Mouse (Mus musculus): Measurements from ENCODE around the gene Arid1b. TPM values are rescaled to one million over a fixed set of nuclear protein-coding genes. Genes with fewer than 3 reads are reported as not detected.

The Arid1b gene
- polyA plus RNA-seq, 1 experiment from 2014 or later, result 46.4 TPM

DNA sequence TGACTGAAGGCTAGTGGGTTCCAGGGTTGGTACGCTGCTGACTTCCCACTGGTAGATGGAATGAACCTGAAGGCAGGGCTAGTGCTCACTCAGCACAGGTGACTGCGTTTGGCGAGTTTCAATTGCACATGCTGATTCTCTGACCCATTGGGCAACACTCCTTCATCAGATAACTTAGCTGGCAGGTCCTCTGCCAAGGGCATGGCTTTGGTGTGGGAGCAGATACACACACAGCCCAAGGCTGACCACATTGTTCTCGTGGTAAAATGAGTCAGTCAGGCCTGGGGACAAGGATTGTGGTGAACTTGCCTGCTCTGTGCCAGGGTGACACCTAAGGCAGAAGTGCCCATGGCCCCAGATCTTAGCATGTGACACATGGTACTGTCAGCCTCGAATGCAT is 100.5 kb downstream of the Arid1b start:
- ChIA-PET CTCF (no interaction called here), POLR2A (no interaction called here)
- in situ Hi-C loops (cut with MboI; ENCODE audit: low pct_unique_long_range_greater_than_20kb), result no loop called here
- no peak for TF ChIP-seq CTCF (IDR thresholded peaks at IDR 0.05)
- peak; percentile 28 for DNase-seq (ENCODE audit: low read depth, low spot score)
- no peaks in the 10 kb centered on the region for H3K27me3 ChIP-seq
- peak; percentile 67 for ATAC-seq

GRCm38 (mm10) chr17:5095741-5096140 is 101.6 kb downstream of the Arid1b start:
- CTCF ChIA-PET, result no interaction called here
- in situ Hi-C loops (cut with MboI; ENCODE audit: low pct_unique_long_range_greater_than_20kb), result no loop called here
- ATAC-seq (no peak), DNase-seq (ENCODE audit: low read depth, low spot score) (no peak)
- H3K27me3 ChIP-seq, result no peaks in the 10 kb centered on the region
- POLR2A ChIA-PET, result no interaction called here
- TF ChIP-seq CTCF (IDR thresholded peaks at IDR 0.05), result no peak

- ChIA-PET POLR2A (no interaction called here), CTCF (no interaction called here)
- DNase-seq (ENCODE audit: low read depth, low spot score), result no peak
- TF ChIP-seq CTCF (IDR thresholded peaks at IDR 0.05), result no peak
- H3K27me3 ChIP-seq, result no peaks in the 10 kb centered on the region
- in situ Hi-C loops (cut with MboI; ENCODE audit: low pct_unique_long_range_greater_than_20kb), result no loop called here
- ATAC-seq, result no peak
Measured at GRCm38 (mm10) chr17:5097046-5097445, 102.9 kb downstream of the Arid1b start.

- no peak for DNase-seq (ENCODE audit: low read depth, low spot score)
- CTCF ChIA-PET, result no interaction called here
- no peak for TF ChIP-seq CTCF (IDR thresholded peaks at IDR 0.05)
- no peaks in the 10 kb centered on the region for H3K27me3 ChIP-seq
- in situ Hi-C loops (cut with MboI; ENCODE audit: low pct_unique_long_range_greater_than_20kb), result no loop called here
- ATAC-seq, result no peak
- POLR2A ChIA-PET, result no interaction called here
Measured at GRCm38 (mm10) chr17:5097545-5098475, 103.7 kb downstream of the Arid1b start.

DNA sequence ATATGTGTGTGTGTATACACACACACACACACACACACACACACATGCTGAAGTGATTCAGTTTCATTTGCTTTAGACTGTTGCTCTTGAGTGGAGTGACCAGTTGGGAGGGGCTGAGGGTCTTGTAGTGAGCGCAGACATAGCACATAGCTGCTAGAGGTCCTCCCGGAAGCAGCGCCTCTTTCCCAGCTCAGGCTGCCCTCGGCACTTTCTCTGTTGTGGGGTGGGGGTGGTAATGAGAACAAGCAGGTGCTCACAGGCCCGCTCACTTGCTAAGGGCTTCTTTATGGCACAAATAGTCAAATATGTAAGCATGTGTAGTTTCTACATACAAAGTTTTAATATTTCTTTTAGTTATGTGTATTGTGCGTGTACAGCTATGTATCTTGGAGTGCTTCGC is 104.6 kb downstream of the Arid1b start:
- POLR2A ChIA-PET, result no interaction called here
- no peak for TF ChIP-seq CTCF (IDR thresholded peaks at IDR 0.05)
- in situ Hi-C loops (cut with MboI; ENCODE audit: low pct_unique_long_range_greater_than_20kb), result no loop called here
- no peaks in the 10 kb centered on the region for H3K27me3 ChIP-seq
- no peak for DNase-seq (ENCODE audit: low read depth, low spot score)
- CTCF ChIA-PET, result interaction anchor here (1.0 kb wide), 1 partner anchor 11 kb away, joined by 3 read pairs; no protein-coding TSS in a partner anchor
- no peak for ATAC-seq

GRCm38 (mm10) chr17:5099238-5099637 is 105.1 kb downstream of the Arid1b start:
- no peak for TF ChIP-seq CTCF (IDR thresholded peaks at IDR 0.05)
- in situ Hi-C loops (cut with MboI; ENCODE audit: low pct_unique_long_range_greater_than_20kb), result no loop called here
- ChIA-PET POLR2A (no interaction called here), CTCF (interaction anchor here (1.0 kb wide), 1 partner anchor 12 kb away, joined by 3 read pairs; no protein-coding TSS in a partner anchor)
- DNase-seq (ENCODE audit: low read depth, low spot score) (no peak), ATAC-seq (no peak)
- H3K27me3 ChIP-seq, result no peaks in the 10 kb centered on the region

- ATAC-seq (no peak), DNase-seq (ENCODE audit: low read depth, low spot score) (no peak)
- TF ChIP-seq CTCF (IDR thresholded peaks at IDR 0.05), result no peak
- no peaks in the 10 kb centered on the region for H3K27me3 ChIP-seq
- CTCF ChIA-PET, result no interaction called here
- POLR2A ChIA-PET, result no interaction called here
- in situ Hi-C loops (cut with MboI; ENCODE audit: low pct_unique_long_range_greater_than_20kb), result no loop called here
Measured at GRCm38 (mm10) chr17:5101157-5101556, 107.0 kb downstream of the Arid1b start.

GRCm38 (mm10) chr17:5101887-5102286 is 107.8 kb downstream of the Arid1b start:
- DNase-seq (ENCODE audit: low read depth, low spot score) (no peak), ATAC-seq (no peak)
- POLR2A ChIA-PET, result no interaction called here
- TF ChIP-seq CTCF (IDR thresholded peaks at IDR 0.05), result no peak
- CTCF ChIA-PET, result no interaction called here
- in situ Hi-C loops (cut with MboI; ENCODE audit: low pct_unique_long_range_greater_than_20kb), result no loop called here
- no peaks in the 10 kb centered on the region for H3K27me3 ChIP-seq

DNA sequence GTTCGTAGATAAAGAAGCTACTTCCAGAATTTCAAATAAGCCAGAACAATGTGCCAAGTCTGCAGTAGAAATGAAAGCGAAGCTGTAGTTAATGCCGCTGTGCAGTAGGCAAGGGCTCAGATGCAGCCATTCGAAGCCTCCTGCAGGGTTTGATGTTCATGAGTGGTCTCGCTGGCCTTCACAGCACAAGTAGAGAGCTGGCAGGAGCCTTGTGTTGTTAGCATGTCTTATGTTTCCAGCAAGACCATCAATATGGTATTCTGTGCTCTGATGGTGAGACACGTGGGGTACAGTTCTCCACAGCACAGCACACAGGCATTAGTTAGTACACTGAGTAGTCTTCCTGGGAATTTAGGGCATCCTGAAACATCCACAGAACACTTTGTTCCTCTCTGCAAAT is 111.6 kb downstream of the Arid1b start:
- TF ChIP-seq CTCF (IDR thresholded peaks at IDR 0.05), result no peak
- ChIA-PET POLR2A (no interaction called here), CTCF (interaction anchor here (1.6 kb wide), 1 partner anchor 13 kb away, joined by 4 read pairs; no protein-coding TSS in a partner anchor)
- in situ Hi-C loops (cut with MboI; ENCODE audit: low pct_unique_long_range_greater_than_20kb), result no loop called here
- ATAC-seq (no peak), DNase-seq (ENCODE audit: low read depth, low spot score) (no peak)
- H3K27me3 ChIP-seq, result no peaks in the 10 kb centered on the region

GRCm38 (mm10) chr17:5106263-5107195 is 112.4 kb downstream of the Arid1b start:
- no peak for TF ChIP-seq CTCF (IDR thresholded peaks at IDR 0.05)
- in situ Hi-C loops (cut with MboI; ENCODE audit: low pct_unique_long_range_greater_than_20kb), result no loop called here
- ATAC-seq, result peak; percentile 27
- H3K27me3 ChIP-seq, result no peaks in the 10 kb centered on the region
- CTCF ChIA-PET, result interaction anchor here (1.6 kb wide), 1 partner anchor 12 kb away, joined by 4 read pairs; no protein-coding TSS in a partner anchor
- POLR2A ChIA-PET, result no interaction called here
- DNase-seq (ENCODE audit: low read depth, low spot score), result no peak

DNA sequence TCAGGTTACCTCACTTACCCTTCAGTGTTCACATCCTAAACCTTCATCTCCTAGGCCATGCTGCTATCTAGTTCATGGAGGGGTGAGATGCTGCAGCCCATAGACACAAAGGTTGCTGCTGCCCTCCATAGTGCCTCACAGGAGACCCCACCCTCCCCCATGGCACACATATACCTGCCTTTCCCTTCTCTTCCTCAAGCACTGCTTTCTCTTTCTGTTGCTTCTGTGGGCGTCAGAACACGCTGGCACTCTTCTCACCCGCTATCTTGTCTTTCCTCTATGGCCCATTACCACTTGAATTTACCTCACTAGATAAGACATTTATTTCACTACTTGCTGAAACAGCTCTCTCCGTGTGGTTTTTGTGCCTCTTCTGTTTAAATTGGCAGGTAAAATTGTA is 113.4 kb downstream of the Arid1b start:
- POLR2A ChIA-PET, result no interaction called here
- DNase-seq (ENCODE audit: low read depth, low spot score) (no peak), ATAC-seq (no peak)
- no peak for TF ChIP-seq CTCF (IDR thresholded peaks at IDR 0.05)
- no peaks in the 10 kb centered on the region for H3K27me3 ChIP-seq
- in situ Hi-C loops (cut with MboI; ENCODE audit: low pct_unique_long_range_greater_than_20kb), result no loop called here
- CTCF ChIA-PET, result no interaction called here
